Mouse (Mus musculus): Measurements from ENCODE around the gene Hyal6.

The Hyal6 gene

DNA sequence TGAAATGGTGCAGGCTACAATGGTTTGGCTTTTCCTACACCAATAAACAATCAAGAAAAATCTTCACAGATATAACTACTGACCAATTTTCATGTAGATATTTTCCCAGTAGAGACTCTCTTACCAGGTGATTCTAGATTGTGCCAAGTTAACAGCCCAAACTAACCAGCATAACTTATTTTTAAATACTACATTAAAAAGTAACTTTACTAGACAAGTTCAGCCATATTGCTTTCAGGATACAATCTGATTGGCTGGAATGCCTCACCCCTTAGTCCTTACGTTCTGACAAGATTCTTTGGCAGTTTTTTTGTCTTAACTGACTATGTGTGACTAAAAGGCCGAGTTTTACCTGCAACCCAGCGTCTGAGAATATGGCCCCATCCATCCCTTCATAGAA lies at the start of gene Hyal6:
Gene Hyal6, plus strand, starts transcription at position 301 of the 400 bp plus-strand sequence.
- 92% methylated on average over 3 of the region's 3 CpGs for WGBS

DNA sequence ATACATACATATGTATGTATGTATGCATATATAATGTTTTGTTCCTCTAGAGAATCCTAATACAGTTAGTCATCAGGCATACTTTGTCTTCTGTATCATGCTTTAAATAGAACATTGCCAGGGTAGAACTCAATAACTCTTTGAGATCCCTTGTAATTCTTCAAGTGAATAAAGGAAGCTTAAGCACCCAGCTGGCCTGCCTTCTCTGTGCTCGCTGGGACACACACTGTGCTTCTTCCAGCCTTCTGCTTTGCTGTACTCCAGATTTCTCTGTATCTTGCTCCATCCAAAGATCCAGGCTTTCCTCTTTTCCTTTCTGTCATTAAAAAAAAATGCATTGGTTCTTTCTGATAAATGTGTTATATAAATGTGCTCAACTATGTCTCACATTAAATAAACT lies 45.2 kb upstream of the Hyal6 start:
- WGBS = 46% methylated on average over 1 of the region's 1 CpGs

DNA sequence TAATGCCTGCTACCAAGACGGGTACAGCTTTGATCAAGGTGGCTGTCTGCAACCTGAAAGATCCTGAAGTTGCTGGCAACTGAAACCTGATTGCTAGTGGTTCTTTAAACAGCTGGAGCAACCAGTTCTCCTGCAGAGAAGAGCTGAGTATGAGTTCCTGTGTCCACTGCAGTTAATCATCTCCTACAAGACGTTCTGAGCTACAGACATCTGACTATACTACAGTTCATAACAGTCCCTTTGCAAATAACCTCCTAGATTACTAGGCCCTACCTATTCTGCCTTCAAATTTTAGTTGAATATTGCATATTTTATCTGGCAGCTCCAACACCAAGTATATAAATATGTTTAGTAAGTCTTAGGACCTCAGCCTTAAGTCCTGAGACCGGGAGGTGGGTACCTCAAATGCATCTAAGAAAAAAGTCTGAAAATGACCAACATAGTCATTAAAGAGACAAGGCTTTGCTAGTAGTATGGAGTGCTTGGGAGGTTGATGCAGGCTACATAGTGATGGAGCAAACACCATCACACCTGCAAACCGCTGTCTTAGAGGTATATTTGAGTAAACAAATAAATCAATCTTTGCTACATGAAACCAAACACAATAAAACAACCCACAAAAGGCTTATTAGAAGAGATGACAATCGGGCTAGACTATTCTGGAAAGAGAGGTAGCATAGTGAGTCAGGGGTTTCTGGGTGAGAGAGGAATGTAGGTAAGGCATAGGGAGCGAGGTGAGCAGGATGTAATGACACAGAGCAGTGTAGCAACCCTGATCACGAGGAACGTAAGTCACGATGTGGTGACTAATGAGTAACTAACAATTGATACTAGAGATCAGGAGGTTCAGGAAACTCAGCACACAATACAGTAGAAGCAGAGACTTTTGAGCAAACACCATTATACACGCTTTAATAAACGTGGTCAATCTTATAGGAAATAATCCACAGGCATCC lies 38.3 kb upstream of the Hyal6 start:
- WGBS = 83% methylated on average over 11 of the region's 11 CpGs

DNA sequence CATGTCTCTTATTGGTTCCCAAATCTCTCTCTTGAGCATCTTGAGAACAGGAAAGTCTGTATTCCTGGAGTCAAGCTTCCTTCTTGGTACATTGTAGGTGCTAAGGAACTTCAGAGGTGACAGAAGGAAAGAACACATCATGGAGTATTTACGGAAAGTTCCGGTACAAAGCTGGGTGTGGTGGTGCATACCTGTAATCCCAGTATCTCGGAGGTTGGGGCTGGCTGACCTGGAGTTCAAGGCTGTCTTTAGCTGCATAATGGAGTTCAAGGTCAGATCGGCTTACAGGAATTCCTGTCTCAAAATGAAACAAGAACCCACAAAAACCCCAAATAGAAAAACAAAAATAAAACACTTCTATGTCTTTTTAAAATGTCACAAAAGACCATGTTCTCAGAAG lies 36.9 kb upstream of the Hyal6 start:
- 85% methylated on average over 4 of the region's 4 CpGs for WGBS

DNA sequence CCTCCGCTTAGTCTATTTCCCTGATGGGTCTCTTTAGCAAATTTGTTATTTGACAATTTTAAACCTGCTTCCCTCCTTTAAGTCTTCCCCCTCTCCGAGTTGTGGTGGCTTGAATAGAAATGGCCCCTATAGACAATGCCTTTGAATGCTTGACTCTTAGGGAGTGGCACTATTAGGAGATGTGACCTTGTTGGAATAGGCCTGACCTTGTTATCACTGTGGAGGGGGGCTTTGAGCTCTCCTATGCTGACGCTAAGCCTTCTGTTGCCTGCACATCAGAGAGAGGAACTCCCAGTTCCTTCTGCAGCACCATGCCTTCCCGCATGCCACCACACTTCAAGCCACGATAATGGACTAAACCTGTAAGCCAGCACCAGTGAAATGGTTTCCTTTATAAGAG lies 35.8 kb upstream of the Hyal6 start:
- 92% methylated on average over 5 of the region's 5 CpGs for WGBS

DNA sequence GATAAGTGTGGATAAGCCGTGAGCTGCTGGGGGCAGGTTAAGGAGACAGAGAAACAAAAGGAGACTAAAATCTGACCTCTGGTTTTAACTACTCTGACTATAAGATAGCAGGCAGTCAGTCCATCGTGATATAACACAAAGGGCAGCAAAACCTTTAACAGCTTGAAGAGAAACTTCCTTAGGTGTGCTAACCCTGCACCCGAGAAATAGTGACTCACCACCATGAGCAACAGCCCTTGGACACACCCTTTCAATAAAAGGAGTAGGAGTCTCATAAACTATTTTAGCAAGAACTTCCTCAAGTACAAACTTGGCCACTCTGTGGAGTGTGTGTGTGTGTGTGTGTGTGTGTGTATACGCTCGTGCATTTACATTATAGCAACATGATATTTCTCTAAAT lies 26.0 kb upstream of the Hyal6 start:
- WGBS = 69% methylated on average over 5 of the region's 5 CpGs

DNA sequence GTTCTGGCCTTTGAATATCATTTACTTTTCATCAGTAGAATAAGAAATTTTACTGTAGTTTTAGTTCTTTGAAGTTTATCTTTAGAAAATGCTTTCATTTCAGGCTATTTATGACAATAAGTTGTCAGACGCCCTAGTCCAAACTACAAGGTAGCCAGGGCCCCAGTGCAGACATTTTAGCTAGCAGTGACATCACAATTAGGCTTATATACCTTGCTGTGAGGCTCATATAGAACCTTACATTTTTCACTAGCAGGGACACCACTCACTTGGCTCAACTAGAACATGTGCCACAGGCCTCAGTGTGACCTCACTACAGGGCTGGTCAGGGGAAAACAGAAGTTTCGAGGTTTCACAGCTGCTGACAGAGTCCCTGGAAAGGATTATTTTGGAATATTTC lies 25.5 kb upstream of the Hyal6 start:
- WGBS = 64% methylated on average over 2 of the region's 2 CpGs

DNA sequence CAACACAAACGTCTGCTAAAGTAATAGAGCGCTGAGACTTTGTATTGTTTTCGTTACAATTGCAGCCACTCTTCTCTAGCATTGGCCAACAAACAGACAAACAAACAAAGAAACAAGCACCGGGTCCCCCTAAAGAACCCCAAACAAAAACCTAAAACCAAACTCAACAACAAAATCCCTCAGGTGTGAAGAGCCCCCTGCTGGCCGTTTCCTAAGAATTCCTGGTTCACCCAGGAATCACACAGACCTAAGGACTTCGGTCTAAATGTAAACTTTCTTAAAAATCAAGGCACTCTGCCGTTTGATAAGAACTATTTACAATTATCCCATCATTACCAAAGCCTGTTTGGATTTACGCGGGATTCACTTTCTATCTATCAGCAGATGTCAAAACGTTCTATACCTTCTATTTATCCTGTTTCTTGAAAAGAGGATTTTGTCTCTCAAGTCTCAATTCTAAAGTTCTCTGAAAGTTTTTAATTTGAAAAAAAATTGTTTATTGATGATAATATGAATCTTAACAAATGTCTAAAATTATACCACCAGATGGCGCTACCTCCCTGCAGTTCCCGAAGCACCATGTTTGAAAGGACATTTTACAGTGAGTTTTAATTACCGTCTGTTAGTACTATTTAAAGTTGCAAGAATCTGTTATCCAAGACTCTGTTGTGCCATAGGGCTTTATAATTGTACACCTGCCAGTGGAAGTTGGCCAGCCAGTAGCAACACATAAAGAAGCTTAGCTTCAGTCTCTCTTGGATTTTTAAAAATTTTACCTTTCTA lies 11.5 kb upstream of the Hyal6 start:
- 26% methylated on average over 13 of the region's 13 CpGs for WGBS

DNA sequence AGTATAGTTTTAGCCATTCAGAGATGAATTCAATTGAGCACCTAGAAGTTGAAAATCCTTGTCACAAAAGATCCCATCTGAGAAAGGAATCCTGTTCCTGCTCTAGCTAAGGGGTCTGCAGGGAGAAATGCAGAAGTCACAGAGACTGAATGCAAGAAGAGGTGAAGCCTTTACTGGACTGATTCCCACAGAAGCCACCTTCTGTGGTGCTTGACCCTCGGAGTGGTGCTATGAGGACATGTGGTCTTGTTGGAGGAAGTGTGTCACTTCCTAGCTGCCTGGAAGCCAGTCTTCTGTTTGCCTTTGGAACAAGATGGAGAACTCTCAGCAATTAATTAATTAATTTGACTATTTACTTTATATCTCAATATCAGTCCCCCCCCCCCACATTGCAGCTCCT lies 4.9 kb upstream of the Hyal6 start:
- 74% methylated on average over 1 of the region's 1 CpGs for whole genome bisulfite sequencing

DNA sequence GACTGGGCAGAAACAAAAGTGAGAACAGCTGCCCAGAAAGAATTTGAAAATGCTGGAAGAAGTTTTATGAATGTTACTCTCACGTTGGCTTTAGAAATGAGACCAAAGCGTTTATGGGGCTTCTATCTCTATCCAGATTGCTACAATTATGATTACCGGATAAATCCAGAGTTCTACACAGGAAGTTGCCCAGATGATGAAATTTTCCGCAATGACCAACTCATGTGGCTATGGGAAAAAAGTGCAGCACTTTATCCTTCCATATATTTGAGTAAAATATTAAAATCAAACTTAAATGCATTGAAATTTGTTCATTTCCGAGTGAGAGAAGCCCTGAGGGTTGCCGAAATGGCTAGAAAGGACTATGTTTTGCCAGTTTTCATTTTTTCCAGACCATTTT lies 1.5 kb downstream of the Hyal6 start:
- 81% methylated on average over 6 of the region's 6 CpGs for WGBS

DNA sequence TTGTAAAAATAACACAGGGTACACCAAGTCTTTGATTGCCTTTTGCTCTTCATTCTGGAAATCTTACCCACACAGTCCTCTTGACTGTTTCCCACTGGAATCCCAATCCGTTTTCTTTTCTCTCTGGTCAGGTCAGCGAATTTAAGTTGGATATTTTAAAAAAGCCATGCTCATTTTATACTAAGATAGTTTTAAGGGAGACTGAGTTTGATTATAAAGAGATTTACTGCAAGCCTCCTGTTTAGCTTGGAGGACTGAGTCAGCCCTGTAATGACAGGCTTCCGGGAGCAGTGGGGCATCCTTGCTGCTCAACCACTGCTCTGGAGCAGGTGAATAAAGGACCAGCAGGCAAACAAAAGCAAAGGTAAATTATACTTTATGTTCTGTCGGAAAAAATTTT lies 15.0 kb downstream of the Hyal6 start, which contains the start of gene Hyal4:
Gene Hyal4, plus strand, starts transcription at position 301 of the 400 bp plus-strand sequence.
- WGBS = 90% methylated on average over 4 of the region's 4 CpGs

DNA sequence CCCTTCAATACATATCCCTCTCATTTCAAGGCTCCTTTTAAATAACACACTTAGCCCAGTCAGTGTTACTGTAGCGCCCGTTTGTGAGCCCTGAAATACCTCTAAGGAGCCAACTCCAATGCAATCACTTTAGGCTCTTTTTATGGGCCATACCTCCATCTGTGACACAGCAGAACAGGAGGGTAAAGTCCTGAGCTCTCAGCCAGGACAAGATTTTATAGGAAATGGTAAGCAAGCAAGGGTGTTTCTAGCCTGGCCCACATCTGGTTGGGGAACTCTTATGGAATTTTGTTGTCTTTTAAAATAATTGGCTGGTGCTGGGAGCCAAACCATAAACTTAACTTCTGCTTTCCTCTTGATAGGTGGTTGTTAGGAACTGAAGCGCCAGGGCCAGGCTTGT lies 26.2 kb downstream of the Hyal6 start:
- WGBS = 89% methylated on average over 3 of the region's 3 CpGs

DNA sequence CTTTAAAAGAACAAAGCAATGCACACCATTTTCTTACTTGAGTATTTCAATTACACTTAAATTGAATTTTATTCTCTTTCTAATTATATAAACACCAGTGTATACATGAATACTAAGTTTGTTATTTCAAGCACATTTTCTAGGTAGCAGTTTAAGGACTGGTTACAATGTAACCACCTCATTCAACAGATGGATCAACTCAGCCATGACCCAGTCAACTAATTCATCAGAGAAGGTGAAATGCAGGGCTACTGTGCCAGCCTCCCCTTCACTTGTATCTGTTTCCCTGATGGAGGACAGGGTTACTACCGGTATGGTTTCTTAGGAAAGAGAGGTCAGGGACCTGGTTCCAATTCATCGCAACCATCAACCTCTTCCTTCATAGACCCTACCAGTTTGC lies 33.2 kb downstream of the Hyal6 start:
- WGBS = 91% methylated on average over 2 of the region's 2 CpGs

DNA sequence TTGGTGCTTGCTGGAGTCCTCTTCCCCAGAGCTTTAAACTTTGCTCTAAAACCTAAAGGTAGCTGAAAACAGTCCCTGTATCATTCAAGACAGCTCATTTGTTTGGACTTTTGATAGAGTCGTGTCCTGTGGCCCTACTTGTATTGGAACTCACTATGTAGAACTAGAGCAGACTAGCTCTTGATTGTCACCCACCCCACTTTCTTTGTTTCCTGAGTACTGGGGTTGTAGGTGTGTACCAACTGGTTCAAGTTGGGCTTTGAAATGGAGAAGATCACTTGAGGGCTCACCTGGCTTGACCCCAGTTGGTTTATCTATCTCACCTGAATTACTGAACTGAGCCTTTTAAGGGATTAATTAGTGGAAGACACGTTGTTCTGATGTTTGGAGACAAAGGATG lies 46.1 kb downstream of the Hyal6 start:
- 62% methylated on average over 2 of the region's 2 CpGs for WGBS

DNA sequence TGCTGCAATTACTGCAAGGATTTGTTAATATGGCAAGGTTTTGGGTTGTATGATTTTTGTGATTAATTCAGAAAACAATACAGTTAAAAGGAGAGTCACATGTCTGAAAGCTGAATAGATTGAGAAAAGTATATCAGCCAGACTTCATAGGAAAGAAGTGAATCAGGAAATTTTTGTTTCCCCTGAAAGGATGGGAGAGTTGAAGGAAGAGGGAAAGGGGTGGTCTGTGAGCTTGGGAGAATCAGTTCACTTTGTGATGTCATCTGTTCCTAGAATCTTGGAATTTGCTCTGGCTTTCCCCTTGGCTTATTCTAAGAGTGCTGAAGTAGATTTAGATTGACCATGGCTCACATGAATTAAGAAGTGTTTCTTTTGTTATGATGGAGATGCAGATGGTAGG lies 57.8 kb downstream of the Hyal6 start, which contains the start of gene Spam1:
Gene Spam1, plus strand, starts transcription at position 301 of the 400 bp plus-strand sequence.

